Mouse (Mus musculus): ENCODE results near the gene Gpsm3. TPM values are rescaled to one million over a fixed set of nuclear protein-coding genes. Genes with fewer than 3 reads are reported as not detected.

The Gpsm3 gene
- polyA plus RNA-seq, 1 experiment: 12.8 TPM

DNA sequence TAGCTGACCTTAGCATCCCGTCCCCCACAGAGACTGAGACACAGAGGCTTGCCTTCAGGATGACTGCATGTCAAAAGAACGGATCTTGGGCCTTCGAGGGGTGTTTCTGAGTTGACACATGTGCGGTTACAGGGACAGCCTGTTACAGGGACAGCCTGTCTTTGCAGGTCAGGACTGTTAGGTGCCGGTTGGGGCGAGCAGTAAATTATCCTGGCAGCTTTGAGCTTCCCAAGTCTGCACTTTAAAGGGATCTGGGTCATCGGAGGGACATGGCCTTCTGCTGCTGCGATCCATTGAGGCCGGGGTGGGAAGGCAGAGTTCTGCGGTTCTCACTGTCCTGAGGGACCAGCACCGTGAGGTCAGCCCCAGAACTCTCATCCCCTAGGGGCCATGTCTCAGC lies 32.2 kb upstream of the Gpsm3 start:
- no peaks in the 10 kb centered on the region for H3K27me3 ChIP-seq (replicated peaks; ENCODE audit: control insufficient read depth, insufficient read depth, low read length)
- WGBS: 45% methylated on average over 11 of the region's 11 CpGs
- no peaks in the 10 kb centered on the region for H3K36me3 ChIP-seq (ENCODE audit: control insufficient read depth, insufficient read depth, low read length)
- H3K4me1 ChIP-seq (ENCODE audit: control insufficient read depth, insufficient read depth, low read length): no peaks in the 10 kb centered on the region
- no peak overlapping the region for H3K4me3 ChIP-seq (ENCODE audit: insufficient read depth, low read depth, low read length)
- DNase-seq: peak; percentile 14
- peak overlapping the region; percentile 21; the same call in 1 of the 2 replicates for H3K27ac ChIP-seq (ENCODE audit: insufficient read depth, low read depth, low read length)
- TF ChIP-seq POLR2A (IDR thresholded peaks at IDR 0.05; ENCODE audit: low read depth, low read length) (no peak), CTCF (conservative IDR thresholded peaks at IDR 0.05; ENCODE audit: insufficient read depth, insufficient read length, low read depth, low read length) (no peak)

DNA sequence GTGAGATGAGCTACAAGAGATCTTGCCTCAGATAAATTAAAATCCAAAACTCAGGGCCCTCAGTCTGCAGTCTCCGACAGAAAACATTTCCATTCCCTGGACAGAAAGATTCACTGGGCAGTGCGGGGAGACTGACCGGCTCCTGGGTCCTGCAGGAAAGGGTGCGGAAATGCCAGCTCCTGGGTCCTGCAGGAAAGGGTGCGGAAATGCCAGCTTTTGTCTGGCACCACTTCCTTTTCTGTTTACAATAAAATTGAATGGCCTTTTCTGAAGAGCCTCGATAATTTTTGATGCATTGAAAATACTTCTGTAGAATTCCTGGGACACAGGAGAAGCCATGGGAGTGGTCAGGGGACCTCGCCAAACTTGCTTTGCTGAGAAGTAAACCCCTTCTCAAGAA lies 30.5 kb upstream of the Gpsm3 start:
- no peak for DNase-seq
- no peaks in the 10 kb centered on the region for H3K4me1 ChIP-seq (ENCODE audit: control insufficient read depth, insufficient read depth, low read length)
- WGBS: 77% methylated on average over 7 of the region's 7 CpGs
- peak overlapping the region; percentile 62; the same call in 1 of the 2 replicates for H3K27ac ChIP-seq (ENCODE audit: insufficient read depth, low read depth, low read length)
- H3K4me3 ChIP-seq (ENCODE audit: insufficient read depth, low read depth, low read length): no peak overlapping the region
- no peaks in the 10 kb centered on the region for H3K36me3 ChIP-seq (ENCODE audit: control insufficient read depth, insufficient read depth, low read length)
- H3K27me3 ChIP-seq (replicated peaks; ENCODE audit: control insufficient read depth, insufficient read depth, low read length): no peaks in the 10 kb centered on the region
- TF ChIP-seq CTCF (conservative IDR thresholded peaks at IDR 0.05; ENCODE audit: insufficient read depth, insufficient read length, low read depth, low read length) (no peak), POLR2A (IDR thresholded peaks at IDR 0.05; ENCODE audit: low read depth, low read length) (no peak)

DNA sequence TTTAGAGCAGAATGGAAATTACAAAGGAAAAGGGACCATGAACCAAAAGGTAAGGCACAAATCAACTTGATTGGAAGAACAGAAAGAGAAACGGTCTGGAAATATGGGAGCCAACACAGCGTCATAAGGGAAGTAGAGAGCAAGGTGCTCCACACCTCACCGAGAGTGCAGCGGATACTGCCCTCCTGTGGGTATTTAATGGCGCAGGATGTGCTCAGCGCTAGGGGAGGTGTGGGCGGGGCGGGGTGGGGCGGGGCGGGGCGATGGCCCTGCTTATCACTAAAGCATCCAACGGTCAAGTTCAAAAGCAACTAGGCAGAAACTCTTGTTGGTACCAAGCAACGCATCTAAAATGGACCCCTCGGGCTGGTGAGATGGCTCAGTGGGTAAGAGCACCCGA lies 29.7 kb upstream of the Gpsm3 start:
- Histone ChIP-seq H3K4me3 (ENCODE audit: insufficient read depth, low read depth, low read length) (no peak overlapping the region), H3K36me3 (ENCODE audit: control insufficient read depth, insufficient read depth, low read length) (no peaks in the 10 kb centered on the region), H3K27me3 (replicated peaks; ENCODE audit: control insufficient read depth, insufficient read depth, low read length) (no peaks in the 10 kb centered on the region), H3K4me1 (ENCODE audit: control insufficient read depth, insufficient read depth, low read length) (no peaks in the 10 kb centered on the region), H3K27ac (ENCODE audit: insufficient read depth, low read depth, low read length) (no peak overlapping the region)
- DNase-seq: no peak
- TF ChIP-seq POLR2A (IDR thresholded peaks at IDR 0.05; ENCODE audit: low read depth, low read length) (no peak), CTCF (conservative IDR thresholded peaks at IDR 0.05; ENCODE audit: insufficient read depth, insufficient read length, low read depth, low read length) (no peak)
- 32% methylated on average over 15 of the region's 15 CpGs for WGBS

DNA sequence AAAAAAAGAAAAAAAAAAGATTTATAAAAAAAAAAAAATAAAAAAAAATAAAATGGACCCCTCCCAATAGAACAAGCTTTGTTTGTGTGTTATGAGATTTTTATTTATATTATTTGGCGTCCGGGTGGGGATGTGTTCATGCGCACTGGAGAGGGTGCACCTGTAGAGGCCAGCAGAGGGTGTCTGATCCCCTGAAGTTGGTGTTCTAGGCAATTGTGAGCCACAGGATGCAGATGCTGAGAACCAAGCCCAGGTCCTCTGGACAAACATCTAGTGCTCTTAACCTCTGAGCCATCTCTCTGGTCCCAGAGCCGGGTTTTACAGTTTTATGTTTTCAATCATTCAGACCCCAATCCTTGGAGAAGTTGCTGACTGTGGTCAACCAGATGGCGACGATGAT lies 29.2 kb upstream of the Gpsm3 start:
- TF ChIP-seq POLR2A (IDR thresholded peaks at IDR 0.05; ENCODE audit: low read depth, low read length) (no peak), CTCF (conservative IDR thresholded peaks at IDR 0.05; ENCODE audit: insufficient read depth, insufficient read length, low read depth, low read length) (no peak)
- H3K4me3 ChIP-seq (ENCODE audit: insufficient read depth, low read depth, low read length): no peak overlapping the region
- no peak overlapping the region for H3K27ac ChIP-seq (ENCODE audit: insufficient read depth, low read depth, low read length)

DNA sequence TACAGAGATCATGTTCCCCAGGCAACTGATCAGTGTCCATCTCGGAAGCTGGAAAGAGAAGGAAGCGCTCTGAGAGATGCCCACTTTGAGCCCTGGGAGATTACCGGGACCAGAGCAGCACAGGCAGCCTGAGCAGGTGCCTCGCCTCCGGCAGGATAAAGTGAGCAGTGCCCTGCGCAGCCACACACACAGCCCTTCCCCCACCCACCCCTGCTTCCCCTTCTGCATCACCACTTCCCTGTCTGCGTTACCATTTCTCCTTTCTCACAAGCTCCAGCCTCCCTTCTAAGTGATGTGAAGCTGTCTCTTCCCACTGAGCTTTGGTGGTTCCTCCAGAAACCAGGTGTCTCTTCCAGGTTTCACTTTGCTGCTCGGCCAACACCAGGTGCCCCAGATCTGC lies 28.4 kb upstream of the Gpsm3 start:
- Histone ChIP-seq H3K4me3 (ENCODE audit: insufficient read depth, low read depth, low read length) (no peak overlapping the region), H3K27ac (ENCODE audit: insufficient read depth, low read depth, low read length) (no peak overlapping the region; the same call in 1 of the 2 replicates)
- 43% methylated on average over 8 of the region's 8 CpGs for WGBS

More for the DNA sequence above, 29.2 kb upstream of the Gpsm3 start:
- WGBS: 94% methylated on average over 6 of the region's 6 CpGs
- Histone ChIP-seq H3K27me3 (replicated peaks; ENCODE audit: control insufficient read depth, insufficient read depth, low read length) (no peaks in the 10 kb centered on the region), H3K4me1 (ENCODE audit: control insufficient read depth, insufficient read depth, low read length) (no peaks in the 10 kb centered on the region), H3K36me3 (ENCODE audit: control insufficient read depth, insufficient read depth, low read length) (no peaks in the 10 kb centered on the region)
- no peak for DNase-seq

DNA sequence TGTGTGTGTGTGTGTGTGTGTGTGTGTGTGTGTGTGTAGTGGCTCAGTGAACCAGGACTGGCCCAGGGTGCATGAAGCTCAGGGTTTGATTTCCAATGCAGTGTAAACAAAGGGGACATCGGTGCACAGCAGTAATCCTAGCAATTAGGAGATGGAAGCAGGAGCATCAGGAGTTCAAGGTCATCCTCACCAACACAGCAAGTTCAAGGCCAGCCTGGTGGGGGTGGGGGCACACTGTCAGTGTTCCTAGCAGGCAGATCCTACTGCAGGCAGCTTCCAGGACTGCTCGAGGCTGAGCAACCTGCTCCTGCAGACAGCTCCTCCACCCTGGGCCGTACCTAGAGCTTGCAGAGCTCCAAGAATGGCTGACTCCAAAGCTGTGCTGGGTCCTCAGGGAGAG lies 27.0 kb upstream of the Gpsm3 start:
- 56% methylated on average over 3 of the region's 3 CpGs for WGBS
- no peaks in the 10 kb centered on the region for H3K36me3 ChIP-seq (ENCODE audit: control insufficient read depth, insufficient read depth, low read length)
- no peaks in the 10 kb centered on the region for H3K4me1 ChIP-seq (ENCODE audit: control insufficient read depth, insufficient read depth, low read length)
- no peak overlapping the region for H3K27ac ChIP-seq (ENCODE audit: insufficient read depth, low read depth, low read length)
- no peaks in the 10 kb centered on the region for H3K27me3 ChIP-seq (replicated peaks; ENCODE audit: control insufficient read depth, insufficient read depth, low read length)
- no peak overlapping the region for H3K4me3 ChIP-seq (ENCODE audit: insufficient read depth, low read depth, low read length)
- no peak for DNase-seq
- TF ChIP-seq CTCF (conservative IDR thresholded peaks at IDR 0.05; ENCODE audit: insufficient read depth, insufficient read length, low read depth, low read length): no peak
- TF ChIP-seq POLR2A (IDR thresholded peaks at IDR 0.05; ENCODE audit: low read depth, low read length): no peak

More for the DNA sequence above, 28.4 kb upstream of the Gpsm3 start:
- Histone ChIP-seq H3K4me1 (ENCODE audit: control insufficient read depth, insufficient read depth, low read length) (no peaks in the 10 kb centered on the region), H3K36me3 (ENCODE audit: control insufficient read depth, insufficient read depth, low read length) (no peaks in the 10 kb centered on the region), H3K27me3 (replicated peaks; ENCODE audit: control insufficient read depth, insufficient read depth, low read length) (no peaks in the 10 kb centered on the region)
- no peak for DNase-seq
- no peak for TF ChIP-seq CTCF (conservative IDR thresholded peaks at IDR 0.05; ENCODE audit: insufficient read depth, insufficient read length, low read depth, low read length)
- TF ChIP-seq POLR2A (IDR thresholded peaks at IDR 0.05; ENCODE audit: low read depth, low read length): no peak

DNA sequence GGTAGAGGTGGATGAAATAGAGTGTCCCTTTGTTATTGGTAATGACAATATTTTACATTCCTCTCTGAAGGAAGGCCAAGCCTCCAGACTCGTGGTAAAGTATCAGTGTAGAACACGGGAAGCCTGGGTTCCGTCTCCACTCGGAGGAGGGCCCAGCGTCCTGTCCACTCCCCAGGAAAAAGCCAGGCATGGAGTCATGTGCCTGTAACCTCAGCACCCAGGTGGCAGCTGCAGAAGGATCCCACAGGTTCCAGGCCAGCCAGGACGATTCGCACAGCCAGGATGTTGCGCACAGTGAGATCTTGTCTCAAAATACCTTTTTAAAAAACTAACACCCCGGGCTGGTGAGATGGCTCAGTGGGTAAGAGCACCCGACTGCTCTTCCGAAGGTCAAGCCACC lies 26.3 kb upstream of the Gpsm3 start:
- Histone ChIP-seq H3K4me1 (ENCODE audit: control insufficient read depth, insufficient read depth, low read length) (no peaks in the 10 kb centered on the region), H3K4me3 (ENCODE audit: insufficient read depth, low read depth, low read length) (no peak overlapping the region), H3K27me3 (replicated peaks; ENCODE audit: control insufficient read depth, insufficient read depth, low read length) (no peaks in the 10 kb centered on the region), H3K27ac (ENCODE audit: insufficient read depth, low read depth, low read length) (peak overlapping the region; percentile 52; the same call in 1 of the 2 replicates), H3K36me3 (ENCODE audit: control insufficient read depth, insufficient read depth, low read length) (no peaks in the 10 kb centered on the region)
- no peak for DNase-seq
- TF ChIP-seq CTCF (conservative IDR thresholded peaks at IDR 0.05; ENCODE audit: insufficient read depth, insufficient read length, low read depth, low read length): no peak
- no peak for TF ChIP-seq POLR2A (IDR thresholded peaks at IDR 0.05; ENCODE audit: low read depth, low read length)
- 61% methylated on average over 11 of the region's 11 CpGs for WGBS
